Mouse (Mus musculus): ENCODE data around the gene Nova2. TPM values are rescaled to one million over a fixed set of nuclear protein-coding genes. Genes with fewer than 3 reads are reported as not detected.

Gene Nova2
- polyA plus RNA-seq, 1 experiment from 2014 or later, result 0.64 TPM

DNA sequence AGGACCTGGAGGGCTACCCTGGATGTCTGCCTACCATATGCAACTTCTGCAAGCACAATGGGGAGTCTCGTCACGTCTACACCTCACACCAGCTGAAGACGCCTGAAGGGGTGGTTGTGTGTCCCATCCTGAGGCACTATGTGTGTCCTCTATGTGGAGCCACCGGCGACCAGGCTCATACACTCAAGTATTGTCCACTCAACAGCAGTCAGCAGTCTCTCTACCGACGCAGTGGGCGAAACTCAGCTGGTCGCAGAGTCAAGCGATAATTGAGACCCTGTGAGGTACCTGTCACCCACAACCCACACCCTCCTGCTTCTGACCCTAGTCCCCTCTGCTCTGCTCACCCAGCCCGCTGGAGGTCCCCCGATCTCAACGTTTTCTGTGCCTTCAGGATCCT is 62.1 kb downstream of the Nova2 start:
- Histone ChIP-seq H3K9ac (no peak overlapping the region), H3K27ac (ENCODE audit: poor library complexity, severe bottlenecking) (no peak overlapping the region), H3K4me1 (replicated peaks) (peaks cover 18% of the 10 kb centered on the region), H3K27me3 (replicated peaks) (peaks cover 30% of the 10 kb centered on the region), H3K4me2 (no peak overlapping the region), H3K4me3 (no peak overlapping the region), H3K36me3 (no peaks in the 10 kb centered on the region), H3K9me3 (replicated peaks) (no peaks in the 10 kb centered on the region)
- no peak for ATAC-seq (ENCODE audit: insufficient number of reproducible peaks, low FRiP score)
- 63% methylated on average over 13 of the region's 13 CpGs for WGBS

- Histone ChIP-seq H3K9me3 (replicated peaks) (no peaks in the 10 kb centered on the region), H3K27me3 (replicated peaks) (peaks cover 40% of the 10 kb centered on the region), H3K36me3 (no peaks in the 10 kb centered on the region), H3K4me1 (replicated peaks) (peaks cover 18% of the 10 kb centered on the region), H3K4me3 (no peak overlapping the region), H3K27ac (ENCODE audit: poor library complexity, severe bottlenecking) (no peak overlapping the region), H3K9ac (no peak overlapping the region), H3K4me2 (no peak overlapping the region)
- WGBS, result 59% methylated on average over 6 of the region's 6 CpGs
- ATAC-seq (ENCODE audit: insufficient number of reproducible peaks, low FRiP score), result no peak
Observed at GRCm38 (mm10) chr7:18988780-18989179, 63.1 kb downstream of the Nova2 start.

DNA sequence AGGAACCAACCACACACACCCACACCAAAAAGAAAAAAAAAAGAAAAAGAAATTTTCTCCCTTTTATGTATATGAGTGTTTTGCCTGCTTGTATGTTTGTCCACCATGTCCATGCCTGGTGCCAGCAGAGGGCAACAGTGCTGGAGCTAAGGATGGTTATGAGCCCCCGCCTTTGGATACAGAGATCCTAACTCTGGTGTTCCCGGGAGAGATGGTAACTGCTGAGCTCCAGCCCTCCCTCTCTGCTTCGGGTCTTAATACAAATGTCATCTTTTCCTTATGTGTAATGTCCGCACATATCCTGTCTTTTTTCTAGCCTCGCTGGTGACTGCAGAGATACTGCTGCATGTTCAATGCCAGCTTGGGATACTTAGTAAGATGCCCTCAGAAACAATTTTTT is 64.3 kb downstream of the Nova2 start:
- Histone ChIP-seq H3K4me3 (peak overlapping the region; percentile 52), H3K9me3 (replicated peaks) (no peaks in the 10 kb centered on the region), H3K36me3 (peaks cover 4% of the 10 kb centered on the region; the same call in 1 of the 2 replicates), H3K4me2 (peak overlapping the region; percentile 82), H3K4me1 (replicated peaks) (peaks cover 18% of the 10 kb centered on the region), H3K27me3 (replicated peaks) (peaks cover 41% of the 10 kb centered on the region), H3K27ac (ENCODE audit: poor library complexity, severe bottlenecking) (peak overlapping the region; percentile 76; the same call in 1 of the 2 replicates), H3K9ac (no peak overlapping the region)
- ATAC-seq (ENCODE audit: insufficient number of reproducible peaks, low FRiP score), result no peak
- WGBS, result 18% methylated on average over 5 of the region's 5 CpGs

- peak; percentile 91 for ATAC-seq (ENCODE audit: insufficient number of reproducible peaks, low FRiP score)
- H3K4me3 ChIP-seq, result peak within 1 kb of the TSS; percentile 52
- H3K27ac ChIP-seq (ENCODE audit: poor library complexity, severe bottlenecking), result peak within 1 kb of the TSS; percentile 76
- under 1% methylated on average over 36 of the region's 37 CpGs for WGBS
- peak within 1 kb of the TSS; percentile 82 for H3K4me2 ChIP-seq
- H3K4me1 ChIP-seq (replicated peaks), result peaks cover 18% of the 10 kb centered on the region
- H3K9me3 ChIP-seq (replicated peaks), result no peaks in the 10 kb centered on the region
- H3K9ac ChIP-seq, result peak within 1 kb of the TSS; percentile 59
- peaks cover 12% of the 10 kb centered on the region; the same call in 1 of the 2 replicates for H3K36me3 ChIP-seq
- peaks cover 41% of the 10 kb centered on the region for H3K27me3 ChIP-seq (replicated peaks)
Observed at GRCm38 (mm10) chr7:18990601-18991295, 65.1 kb downstream of the Nova2 start, which contains the start of gene Mypop. Gene Mypop, plus strand, starts transcription at chr7:18991245.

GRCm38 (mm10) chr7:18991660-18992293 is 66.1 kb downstream of the Nova2 start:
- Histone ChIP-seq H3K9me3 (replicated peaks) (no peaks in the 10 kb centered on the region), H3K4me3 (peak overlapping the region; percentile 52), H3K4me2 (peak overlapping the region; percentile 82), H3K27ac (ENCODE audit: poor library complexity, severe bottlenecking) (no peak overlapping the region), H3K4me1 (replicated peaks) (peaks cover 18% of the 10 kb centered on the region), H3K36me3 (peaks cover 21% of the 10 kb centered on the region; the same call in 1 of the 2 replicates), H3K9ac (peak overlapping the region; percentile 59), H3K27me3 (replicated peaks) (peaks cover 41% of the 10 kb centered on the region)
- under 1% methylated on average over 59 of the region's 59 CpGs for WGBS
- 0 out of 2 replicates have a peak, but pooled peaks have one; percentile 0 for ATAC-seq (ENCODE audit: insufficient number of reproducible peaks, low FRiP score)

DNA sequence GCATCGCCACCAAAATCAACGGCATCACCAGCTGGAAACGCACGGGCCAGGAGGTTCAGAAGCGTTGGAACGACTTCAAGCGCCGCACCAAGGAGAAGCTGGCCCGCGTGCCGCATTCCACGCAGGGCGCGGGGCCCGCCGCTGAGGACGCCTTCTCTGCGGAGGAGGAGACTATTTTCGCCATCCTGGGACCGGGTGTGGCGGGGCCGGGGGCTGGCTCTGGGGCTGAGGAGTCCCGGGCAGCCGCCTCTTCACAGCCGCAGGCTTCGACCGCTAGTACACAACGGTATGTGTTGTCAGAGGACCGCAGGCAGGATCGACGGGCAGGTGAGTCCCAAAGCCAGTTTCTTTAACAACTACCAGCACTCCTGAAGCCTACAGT is 66.6 kb downstream of the Nova2 start:
- Histone ChIP-seq H3K27ac (ENCODE audit: poor library complexity, severe bottlenecking) (no peak overlapping the region), H3K9ac (peak overlapping the region; percentile 59), H3K4me3 (peak overlapping the region; percentile 52), H3K27me3 (replicated peaks) (peaks cover 41% of the 10 kb centered on the region), H3K4me1 (replicated peaks) (peaks cover 18% of the 10 kb centered on the region), H3K36me3 (peaks cover 21% of the 10 kb centered on the region; the same call in 1 of the 2 replicates), H3K9me3 (replicated peaks) (no peaks in the 10 kb centered on the region), H3K4me2 (peak overlapping the region; percentile 82)
- ATAC-seq (ENCODE audit: insufficient number of reproducible peaks, low FRiP score), result no peak
- WGBS, result 4% methylated on average over 31 of the region's 31 CpGs

GRCm38 (mm10) chr7:18993036-18993435 is 67.3 kb downstream of the Nova2 start:
- peaks cover 26% of the 10 kb centered on the region; the same call in 1 of the 2 replicates for H3K36me3 ChIP-seq
- H3K9ac ChIP-seq, result no peak overlapping the region
- H3K9me3 ChIP-seq (replicated peaks), result no peaks in the 10 kb centered on the region
- H3K4me1 ChIP-seq (replicated peaks), result peaks cover 18% of the 10 kb centered on the region
- H3K4me2 ChIP-seq, result no peak overlapping the region
- peaks cover 34% of the 10 kb centered on the region for H3K27me3 ChIP-seq (replicated peaks)
- H3K4me3 ChIP-seq, result no peak overlapping the region
- H3K27ac ChIP-seq (ENCODE audit: poor library complexity, severe bottlenecking), result no peak overlapping the region
- WGBS, result 85% methylated on average over 5 of the region's 5 CpGs
- ATAC-seq (ENCODE audit: insufficient number of reproducible peaks, low FRiP score), result no peak

GRCm38 (mm10) chr7:18998835-18999234 is 73.1 kb downstream of the Nova2 start:
- 39% methylated on average over 9 of the region's 9 CpGs for WGBS
- Histone ChIP-seq H3K9ac (no peak overlapping the region), H3K36me3 (peaks cover 26% of the 10 kb centered on the region; the same call in 1 of the 2 replicates), H3K27me3 (replicated peaks) (peaks cover under 1% of the 10 kb centered on the region), H3K4me1 (replicated peaks) (peaks cover 28% of the 10 kb centered on the region), H3K4me2 (no peak overlapping the region), H3K27ac (ENCODE audit: poor library complexity, severe bottlenecking) (no peak overlapping the region), H3K9me3 (replicated peaks) (no peaks in the 10 kb centered on the region), H3K4me3 (no peak overlapping the region)
- no peak for ATAC-seq (ENCODE audit: insufficient number of reproducible peaks, low FRiP score)

DNA sequence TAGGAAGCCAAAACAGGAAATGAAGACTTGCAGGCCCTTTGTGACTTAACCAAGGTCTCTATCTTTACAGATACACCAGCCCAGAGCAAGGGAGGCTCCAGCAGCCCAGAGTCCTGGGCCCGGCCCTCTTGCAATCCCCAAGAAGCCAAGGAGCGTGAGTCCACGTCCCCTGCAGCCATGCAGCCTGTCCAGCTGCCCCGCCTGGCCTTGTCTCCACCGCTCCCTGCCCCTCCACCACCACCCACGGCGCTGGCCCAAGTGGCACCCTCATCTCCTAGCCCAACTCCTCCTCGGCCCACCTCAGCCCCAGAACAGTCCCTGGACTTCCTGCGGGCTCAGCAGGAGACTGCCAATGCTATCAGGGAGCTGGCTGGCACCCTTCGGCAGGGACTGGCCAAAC is 74.7 kb downstream of the Nova2 start:
- Histone ChIP-seq H3K4me1 (replicated peaks) (peaks cover 39% of the 10 kb centered on the region), H3K36me3 (peaks cover 21% of the 10 kb centered on the region), H3K4me3 (peak overlapping the region; percentile 53), H3K27ac (ENCODE audit: poor library complexity, severe bottlenecking) (peak overlapping the region; percentile 50), H3K9ac (peak overlapping the region; percentile 76), H3K4me2 (peak overlapping the region; percentile 78), H3K9me3 (replicated peaks) (no peaks in the 10 kb centered on the region), H3K27me3 (replicated peaks) (no peaks in the 10 kb centered on the region)
- WGBS, result 34% methylated on average over 10 of the region's 10 CpGs
- ATAC-seq (ENCODE audit: insufficient number of reproducible peaks, low FRiP score), result no peak

- 23% methylated on average over 18 of the region's 18 CpGs for WGBS
Observed at GRCm38 (mm10) chr7:19001066-19001806, 75.5 kb downstream of the Nova2 start.

GRCm38 (mm10) chr7:19001807-19002085 is 76.1 kb downstream of the Nova2 start:
- 75% methylated on average over 3 of the region's 3 CpGs for WGBS
- H3K4me3 ChIP-seq, result no peak overlapping the region
- H3K27ac ChIP-seq (ENCODE audit: poor library complexity, severe bottlenecking), result 0 out of 2 replicates have a peak overlapping the region, but pooled peaks have one; percentile 50
- no peaks in the 10 kb centered on the region for H3K9me3 ChIP-seq (replicated peaks)
- H3K4me2 ChIP-seq, result no peak overlapping the region
- no peak for ATAC-seq (ENCODE audit: insufficient number of reproducible peaks, low FRiP score)
- H3K36me3 ChIP-seq, result peaks cover 19% of the 10 kb centered on the region
- H3K4me1 ChIP-seq (replicated peaks), result peaks cover 51% of the 10 kb centered on the region
- H3K27me3 ChIP-seq (replicated peaks), result no peaks in the 10 kb centered on the region
- no peak overlapping the region for H3K9ac ChIP-seq

More at GRCm38 (mm10) chr7:19001066-19001806, 75.5 kb downstream of the Nova2 start:
- Histone ChIP-seq H3K9me3 (replicated peaks) (no peaks in the 10 kb centered on the region), H3K4me3 (peak overlapping the region; percentile 53), H3K27me3 (replicated peaks) (no peaks in the 10 kb centered on the region), H3K4me1 (replicated peaks) (peaks cover 47% of the 10 kb centered on the region), H3K36me3 (peaks cover 22% of the 10 kb centered on the region), H3K9ac (peak overlapping the region; percentile 76), H3K27ac (ENCODE audit: poor library complexity, severe bottlenecking) (peak overlapping the region; percentile 50), H3K4me2 (peak overlapping the region; percentile 78)
- ATAC-seq (ENCODE audit: insufficient number of reproducible peaks, low FRiP score), result peak; percentile 4; the same call in 1 of the 2 replicates
